Mouse (Mus musculus): ENCODE measurements at regions not wholly inside any gene's neighbourhood (a gene's known extent, or its start where the extent isn't known, plus 50 kb on each side); places are given as distances from the start of the nearest gene placed in this dataset.
"Not testable (repeated sequence)": the region's sequence is repeated elsewhere in the genome, so short reads cannot be mapped to it uniquely, and the experiment has no call there.

- no peak overlapping the region for H3K9ac ChIP-seq (replicated peaks)
- H3K27ac ChIP-seq (replicated peaks): no peak overlapping the region
- H3K4me3 ChIP-seq: no peak overlapping the region
- no peaks in the 10 kb centered on the region for H3K36me3 ChIP-seq
- ATAC-seq (ENCODE audit: low FRiP score, low read depth): no peak
- no peaks in the 10 kb centered on the region for H3K9me3 ChIP-seq
- 94% methylated on average over 2 of the region's 2 CpGs for WGBS
- H3K4me2 ChIP-seq (replicated peaks): no peak overlapping the region
- no peaks in the 10 kb centered on the region for H3K27me3 ChIP-seq
- no peaks in the 10 kb centered on the region for H3K4me1 ChIP-seq
Measured at GRCm38 (mm10) chr14:9435136-9435535, 769.1 kb upstream of the 4930452B06Rik start.

GRCm38 (mm10) chr14:9433081-9433590 is 767.1 kb upstream of the 4930452B06Rik start:
- Histone ChIP-seq H3K36me3 (no peaks in the 10 kb centered on the region), H3K4me2 (replicated peaks) (no peak overlapping the region), H3K4me3 (no peak overlapping the region), H3K27ac (replicated peaks) (no peak overlapping the region), H3K4me1 (no peaks in the 10 kb centered on the region), H3K9me3 (no peaks in the 10 kb centered on the region), H3K9ac (replicated peaks) (no peak overlapping the region), H3K27me3 (no peaks in the 10 kb centered on the region)
- ATAC-seq (ENCODE audit: low FRiP score, low read depth): no peak
- 65% methylated on average over 1 of the region's 1 CpGs for WGBS

GRCm38 (mm10) chr14:9431798-9432197 is 765.8 kb upstream of the 4930452B06Rik start:
- no peak for ATAC-seq (ENCODE audit: low FRiP score, low read depth)
- WGBS: 80% methylated on average over 2 of the region's 2 CpGs
- no peak overlapping the region for H3K4me2 ChIP-seq (replicated peaks)

GRCm38 (mm10) chr14:9411822-9412403 is 745.9 kb upstream of the 4930452B06Rik start:
- Histone ChIP-seq H3K9me3 (no peaks in the 10 kb centered on the region), H3K27me3 (no peaks in the 10 kb centered on the region), H3K4me3 (no peak overlapping the region), H3K9ac (replicated peaks) (no peak overlapping the region), H3K4me2 (replicated peaks) (no peak overlapping the region), H3K4me1 (no peaks in the 10 kb centered on the region), H3K27ac (replicated peaks) (no peak overlapping the region), H3K36me3 (no peaks in the 10 kb centered on the region)
- no peak for ATAC-seq (ENCODE audit: low FRiP score, low read depth)
- WGBS: 68% methylated on average over 4 of the region's 4 CpGs

More at GRCm38 (mm10) chr14:9431798-9432197, 765.8 kb upstream of the 4930452B06Rik start:
- no peaks in the 10 kb centered on the region for H3K9me3 ChIP-seq
- H3K36me3 ChIP-seq: no peaks in the 10 kb centered on the region
- H3K4me3 ChIP-seq: no peak overlapping the region
- no peaks in the 10 kb centered on the region for H3K4me1 ChIP-seq
- H3K27me3 ChIP-seq: no peaks in the 10 kb centered on the region
- H3K27ac ChIP-seq (replicated peaks): no peak overlapping the region
- H3K9ac ChIP-seq (replicated peaks): no peak overlapping the region

GRCm38 (mm10) chr14:9403688-9404087 is 737.6 kb upstream of the 4930452B06Rik start:
- Histone ChIP-seq H3K27ac (replicated peaks) (no peak overlapping the region), H3K4me1 (no peaks in the 10 kb centered on the region), H3K4me2 (replicated peaks) (no peak overlapping the region), H3K27me3 (no peaks in the 10 kb centered on the region), H3K9ac (replicated peaks) (no peak overlapping the region), H3K4me3 (no peak overlapping the region), H3K36me3 (no peaks in the 10 kb centered on the region), H3K9me3 (no peaks in the 10 kb centered on the region)
- 85% methylated on average over 7 of the region's 7 CpGs for WGBS
- no peak for ATAC-seq (ENCODE audit: low FRiP score, low read depth)

GRCm38 (mm10) chr14:9400861-9401260 is 734.8 kb upstream of the 4930452B06Rik start:
- Histone ChIP-seq H3K27me3 (no peaks in the 10 kb centered on the region), H3K9me3 (no peaks in the 10 kb centered on the region)
- WGBS: 90% methylated on average over 1 of the region's 1 CpGs

GRCm38 (mm10) chr14:9393271-9393771 is 727.3 kb upstream of the 4930452B06Rik start:
- Histone ChIP-seq H3K4me1 (no peaks in the 10 kb centered on the region), H3K4me3 (no peak overlapping the region), H3K4me2 (replicated peaks) (no peak overlapping the region), H3K9ac (replicated peaks) (no peak overlapping the region), H3K27me3 (0 out of 2 replicates have a peak, but pooled peaks cover 5% of the 10 kb centered on the region), H3K36me3 (no peaks in the 10 kb centered on the region), H3K27ac (replicated peaks) (no peak overlapping the region), H3K9me3 (no peaks in the 10 kb centered on the region)
- ATAC-seq (ENCODE audit: low FRiP score, low read depth): 0 out of 2 replicates have a peak, but pooled peaks have one; percentile 16
- WGBS: 16% methylated on average over 4 of the region's 4 CpGs

More at GRCm38 (mm10) chr14:9400861-9401260, 734.8 kb upstream of the 4930452B06Rik start:
- H3K9ac ChIP-seq (replicated peaks): no peak overlapping the region
- ATAC-seq (ENCODE audit: low FRiP score, low read depth): no peak
- no peak overlapping the region for H3K4me3 ChIP-seq
- H3K36me3 ChIP-seq: no peaks in the 10 kb centered on the region
- H3K27ac ChIP-seq (replicated peaks): no peak overlapping the region
- no peak overlapping the region for H3K4me2 ChIP-seq (replicated peaks)
- no peaks in the 10 kb centered on the region for H3K4me1 ChIP-seq

- H3K4me2 ChIP-seq (replicated peaks); H3K27me3 ChIP-seq; H3K4me3 ChIP-seq; H3K36me3 ChIP-seq; H3K27ac ChIP-seq (replicated peaks); H3K4me1 ChIP-seq; ATAC-seq (ENCODE audit: low FRiP score, low read depth); H3K9me3 ChIP-seq; H3K9ac ChIP-seq (replicated peaks): not testable (repeated sequence)
- 92% methylated on average over 5 of the region's 5 CpGs for WGBS
Measured at GRCm38 (mm10) chr14:9389878-9390536, 724.0 kb upstream of the 4930452B06Rik start.

GRCm38 (mm10) chr14:9389180-9389579 is 723.1 kb upstream of the 4930452B06Rik start:
- no peak overlapping the region for H3K4me3 ChIP-seq
- ATAC-seq (ENCODE audit: low FRiP score, low read depth): no peak
- H3K9me3 ChIP-seq: no peaks in the 10 kb centered on the region
- 75% methylated on average over 7 of the region's 7 CpGs for WGBS
- H3K36me3 ChIP-seq: no peaks in the 10 kb centered on the region
- no peak overlapping the region for H3K4me2 ChIP-seq (replicated peaks)
- H3K4me1 ChIP-seq: no peaks in the 10 kb centered on the region
- H3K9ac ChIP-seq (replicated peaks): no peak overlapping the region
- H3K27me3 ChIP-seq: 0 out of 2 replicates have a peak, but pooled peaks cover 5% of the 10 kb centered on the region
- no peak overlapping the region for H3K27ac ChIP-seq (replicated peaks)
